Comparison of ENCODE assay signal across 9 mouse cellular contexts in the genomic region with DNA sequence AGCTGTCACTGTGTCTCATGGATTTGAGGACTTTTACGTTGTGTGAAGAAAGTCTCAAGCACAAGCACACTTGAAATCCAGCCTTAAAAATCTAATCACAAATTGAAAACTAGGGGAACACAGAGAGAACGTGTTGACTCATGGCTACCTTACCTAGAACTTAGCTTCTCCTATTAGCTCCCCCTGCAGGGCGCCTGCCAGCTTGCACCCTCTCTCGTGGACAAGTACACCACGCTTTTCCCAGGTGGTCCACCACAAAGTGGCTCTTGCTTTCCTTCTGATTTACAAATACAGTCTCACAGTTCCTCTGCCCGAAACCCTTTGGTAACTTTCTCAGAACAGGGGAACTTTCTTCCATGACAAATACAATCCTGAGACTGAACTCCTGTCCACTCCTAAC.
DNase-seq lines count a peak whose midpoint lies in the region; ATAC-seq and TF ChIP-seq lines count a peak whose summit lies in the region.
"Had no signal": no experiment of that assay in that cellular context is flagged by ENCODE, and none has a peak within 500 bp of the region (broad histone marks: within the 10 kb centered on the region; RNA-seq: fewer than 3 reads in every experiment).

No protein-coding gene starts in this region.

- no peak overlapping the region for H3K9ac ChIP-seq in embryonic facial prominence, embryonic 11.5 days (replicated peaks; ENCODE audit: low read length)

- H3K4me2 ChIP-seq in embryonic facial prominence, embryonic 11.5 days (ENCODE audit: low read depth, low read length), result no peak overlapping the region

- no peak overlapping the region for H3K4me3 ChIP-seq in embryonic facial prominence, embryonic 11.5 days (ENCODE audit: low read depth, low read length)
- no peak overlapping the region for H3K4me3 ChIP-seq in embryonic facial prominence, embryonic 10.5 days
- no peak overlapping the region for H3K4me3 ChIP-seq in hindbrain, embryonic 10.5 days
- H3K4me3 ChIP-seq: midbrain, embryonic 10.5 days had no signal

- H3K36me3 ChIP-seq in embryonic facial prominence, embryonic 11.5 days (replicated peaks; ENCODE audit: control insufficient read depth, insufficient read depth, low read depth, low read length), result no peaks in the 10 kb centered on the region
- H3K36me3 ChIP-seq in embryonic facial prominence, embryonic 10.5 days (replicated peaks), result no peaks in the 10 kb centered on the region
- no peaks in the 10 kb centered on the region for H3K36me3 ChIP-seq in hindbrain, embryonic 10.5 days
- H3K36me3 ChIP-seq: midbrain, embryonic 10.5 days had no signal

- TF ChIP-seq POLR2A in brain, embryonic 14.5 days (IDR thresholded peaks at IDR 0.05; ENCODE audit: borderline replicate concordance, extremely low read depth, insufficient read depth, insufficient read length, poor library complexity, severe bottlenecking), result no peak

- WGBS in embryonic facial prominence, embryonic 11.5 days, result 65% methylated on average over 6 of the region's 6 CpGs
- WGBS in embryonic facial prominence, embryonic 10.5 days, result 65% methylated on average over 6 of the region's 6 CpGs
- WGBS in hindbrain, embryonic 10.5 days, result 64% methylated on average over 6 of the region's 6 CpGs

- H3K9me3 ChIP-seq in embryonic facial prominence, embryonic 11.5 days (replicated peaks; ENCODE audit: control insufficient read depth, low read length), result no peaks in the 10 kb centered on the region
- no peaks in the 10 kb centered on the region for H3K9me3 ChIP-seq in embryonic facial prominence, embryonic 10.5 days
- no peaks in the 10 kb centered on the region for H3K9me3 ChIP-seq in hindbrain, embryonic 10.5 days
- H3K9me3 ChIP-seq: midbrain, embryonic 10.5 days had no signal

- DNase-seq in embryonic facial prominence, embryonic 11.5 days (ENCODE audit: low spot score), result peak; percentile 23
- DNase-seq in embryonic facial prominence, embryonic 10.5 days (ENCODE audit: low spot score), result no peak
- peak; percentile 5 for DNase-seq in lung, postnatal 36 days
- no peak for DNase-seq in lung, adult 18-20 months
- no peak for DNase-seq in brain, embryonic 14.5 days (ENCODE audit: low read depth)
- peak; percentile 52 to 55 for DNase-seq in thymus, postnatal 36 days
- DNase-seq in right cerebral cortex, postnatal 4 days, result no peak
- DNase-seq in hindbrain, embryonic 10.5 days (ENCODE audit: low spot score), result no peak

- H3K4me1 ChIP-seq in embryonic facial prominence, embryonic 11.5 days (ENCODE audit: control insufficient read depth, insufficient read depth, low read length), result no peaks in the 10 kb centered on the region
- H3K4me1 ChIP-seq in embryonic facial prominence, embryonic 10.5 days, result no peaks in the 10 kb centered on the region
- no peaks in the 10 kb centered on the region for H3K4me1 ChIP-seq in hindbrain, embryonic 10.5 days (replicated peaks)
- H3K4me1 ChIP-seq: midbrain, embryonic 10.5 days had no signal

- peak; percentile 33; the same call in 1 of the 2 replicates for TF ChIP-seq CTCF in brain, embryonic 14.5 days (IDR thresholded peaks at IDR 0.05; ENCODE audit: borderline replicate concordance, extremely low read depth, insufficient read depth, insufficient read length)

- no peak for ATAC-seq in embryonic facial prominence, embryonic 11.5 days (replicated peaks; ENCODE audit: insufficient number of reproducible peaks, low FRiP score, low TSS enrichment, low read depth)

- H3K27me3 ChIP-seq in embryonic facial prominence, embryonic 11.5 days (ENCODE audit: control insufficient read depth, insufficient read depth, low read length), result no peaks in the 10 kb centered on the region
- no peaks in the 10 kb centered on the region for H3K27me3 ChIP-seq in embryonic facial prominence, embryonic 10.5 days (replicated peaks; ENCODE audit: low read depth, poor library complexity, severe bottlenecking)
- no peaks in the 10 kb centered on the region for H3K27me3 ChIP-seq in hindbrain, embryonic 10.5 days (ENCODE audit: insufficient read depth, poor library complexity, severe bottlenecking)

- H3K27ac ChIP-seq in embryonic facial prominence, embryonic 11.5 days (replicated peaks; ENCODE audit: low read depth, low read length), result no peak overlapping the region
- H3K27ac ChIP-seq in embryonic facial prominence, embryonic 10.5 days (replicated peaks), result no peak overlapping the region
- H3K27ac ChIP-seq in hindbrain, embryonic 10.5 days, result no peak overlapping the region
- H3K27ac ChIP-seq: midbrain, embryonic 10.5 days had no signal

Comparison
In these comparisons a context has a peak if more than half of its experiments do, and no peak if none do; other contexts are left out.
1. DNase-seq: peak in embryonic facial prominence, embryonic 11.5 days (single experiment), lung, postnatal 36 days (single experiment) and thymus, postnatal 36 days (2 of 2); none in embryonic facial prominence, embryonic 10.5 days (single experiment), lung, adult 18-20 months (0 of 2), brain, embryonic 14.5 days (single experiment), right cerebral cortex, postnatal 4 days (single experiment) and hindbrain, embryonic 10.5 days (single experiment).